Mouse (Mus musculus) R1 (cell line): Measurements from ENCODE around the gene Atp13a1.

Experiments used
- DNase-seq: peaks from one replicate; pipeline ENCODE4 v3.0.0-alpha.2; 2018; ENCODE audit warnings: low read depth, low spot score

Atp13a1 gene

GRCm38 (mm10) chr8:69848951-69849350 is 58.0 kb downstream of the Atp13a1 start:
- DNase-seq: peak; percentile 97

- peak; percentile 83 for DNase-seq
These were observed 58.9 kb downstream of the Atp13a1 start for GRCm38 (mm10) chr8:69849899-69850298.

- peak; percentile 51 for DNase-seq
These were observed 60.1 kb downstream of the Atp13a1 start for GRCm38 (mm10) chr8:69850926-69851506.

- peak; percentile 69 for DNase-seq
These were observed 62.9 kb downstream of the Atp13a1 start for GRCm38 (mm10) chr8:69853869-69854268.
